ENCODE assay signal across 8 mouse cellular contexts in the genomic region with DNA sequence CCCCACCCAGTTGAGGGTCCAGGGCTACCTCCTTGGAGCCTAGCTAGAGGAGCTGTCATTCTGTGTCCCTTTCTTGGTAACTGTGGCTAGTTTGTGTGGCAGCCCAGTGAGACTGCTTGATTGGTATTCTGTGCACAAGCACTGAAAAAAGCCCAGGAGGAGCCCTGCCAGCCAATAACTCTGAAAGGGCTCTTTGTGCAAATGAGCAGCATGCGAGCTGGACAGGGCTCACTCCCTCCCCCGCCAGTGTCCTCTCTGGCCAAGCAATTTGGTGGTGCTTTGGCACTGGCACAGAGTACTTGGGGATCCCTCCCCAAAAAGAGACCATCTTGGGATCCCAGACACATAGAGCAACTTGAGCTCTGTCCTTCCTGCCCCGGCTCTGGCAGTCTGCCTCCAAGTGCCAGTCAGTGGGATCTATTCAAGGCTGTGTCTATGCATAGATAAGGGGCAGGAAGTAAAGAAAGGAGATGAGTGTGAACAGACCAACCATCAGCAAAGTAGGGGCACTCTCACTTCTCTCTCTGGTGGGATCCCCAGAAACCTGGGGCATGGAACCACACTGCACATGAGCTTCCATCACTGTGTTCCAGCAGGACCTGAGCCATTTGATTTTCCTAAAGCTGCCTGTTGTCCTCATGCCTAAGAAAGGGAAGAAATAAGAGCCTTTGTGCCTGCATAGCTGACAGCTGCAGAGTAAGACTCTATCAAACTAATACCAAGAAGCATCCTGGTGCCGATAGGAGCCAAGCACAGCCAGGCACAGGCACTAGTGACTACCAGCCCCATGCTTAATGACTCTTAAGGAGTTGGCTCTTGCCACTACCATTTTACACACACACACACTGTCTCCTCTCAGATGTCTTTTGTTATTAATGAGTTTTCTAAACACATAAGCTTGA. TPM values are rescaled to one million over a fixed set of nuclear protein-coding genes. Genes with fewer than 3 reads are reported as not detected.
DNase-seq lines count a peak whose midpoint lies in the region; ATAC-seq lines count a peak whose summit lies in the region.

No protein-coding gene starts in this region.

- peaks cover 2% of the 10 kb centered on the region; the same call in 1 of the 2 replicates for H3K27me3 ChIP-seq in forebrain, embryonic 12.5 days
- no peaks in the 10 kb centered on the region for H3K27me3 ChIP-seq in neural tube, embryonic 14.5 days (ENCODE audit: control insufficient read depth, insufficient read depth, low read length)

- no peak overlapping the region for H3K4me3 ChIP-seq in forebrain, embryonic 12.5 days (replicated peaks)
- H3K4me3 ChIP-seq in neural tube, embryonic 14.5 days (ENCODE audit: low read depth, low read length) = no peak overlapping the region

- H3K4me2 ChIP-seq in forebrain, embryonic 12.5 days = peak overlapping the region; percentile 21; the same call in 1 of the 2 replicates
- H3K4me2 ChIP-seq in neural tube, embryonic 14.5 days (ENCODE audit: low read depth, low read length) = no peak overlapping the region

- peak overlapping the region; percentile 76 for H3K27ac ChIP-seq in forebrain, embryonic 12.5 days
- H3K27ac ChIP-seq in neural tube, embryonic 14.5 days (ENCODE audit: low read depth, low read length) = peak overlapping the region; percentile 58; the same call in 1 of the 2 replicates

- ATAC-seq in forebrain, embryonic 12.5 days (ENCODE audit: low FRiP score) = peak; percentile 89
- peak; percentile 86 for ATAC-seq in neural tube, embryonic 14.5 days (ENCODE audit: low read depth)
- no peak for ATAC-seq in granulocyte monocyte progenitor cell, adult 5-6 weeks (replicated peaks; ENCODE audit: poor library complexity, severe bottlenecking)
- no peak for ATAC-seq in monocyte, adult 5-6 weeks (replicated peaks; ENCODE audit: insufficient number of reproducible peaks, low FRiP score, low TSS enrichment, poor library complexity, severe bottlenecking)

- DNase-seq in embryo, embryonic 10.5 days (ENCODE audit: low spot score) = peak; percentile 53
- no peak for DNase-seq in embryo, embryonic 9.5 days (ENCODE audit: extremely low spot score)
- DNase-seq in layer of hippocampus, postnatal 10 days (ENCODE audit: low spot score in 2 of 2) = peak; percentile 74 to 78
- no peak for DNase-seq in lung, postnatal 25 days (ENCODE audit: low spot score)

- H3K4me1 ChIP-seq in forebrain, embryonic 12.5 days = peaks cover 50% of the 10 kb centered on the region
- H3K4me1 ChIP-seq in neural tube, embryonic 14.5 days (ENCODE audit: control insufficient read depth, insufficient read depth, low read length) = 0 out of 2 replicates have a peak, but pooled peaks cover 9% of the 10 kb centered on the region

- H3K36me3 ChIP-seq in forebrain, embryonic 12.5 days (replicated peaks) = no peaks in the 10 kb centered on the region
- H3K36me3 ChIP-seq in neural tube, embryonic 14.5 days (ENCODE audit: control insufficient read depth, insufficient read depth, low read length) = no peaks in the 10 kb centered on the region

- H3K9ac ChIP-seq in forebrain, embryonic 12.5 days = 0 out of 2 replicates have a peak overlapping the region, but pooled peaks have one; percentile 12
- H3K9ac ChIP-seq in neural tube, embryonic 14.5 days (replicated peaks; ENCODE audit: low read depth, low read length) = no peak overlapping the region

- H3K9me3 ChIP-seq in forebrain, embryonic 12.5 days = no peaks in the 10 kb centered on the region
- H3K9me3 ChIP-seq in neural tube, embryonic 14.5 days (ENCODE audit: control insufficient read depth, low read length) = no peaks in the 10 kb centered on the region

- 14% methylated on average over 4 of the region's 4 CpGs for WGBS in forebrain, embryonic 12.5 days
- WGBS in neural tube, embryonic 14.5 days = 25% methylated on average over 4 of the region's 4 CpGs

RNA-seq across cellular contexts. Expression of a gene that starts 11.1 kb away (rescaled TPM):
- polyA plus RNA-seq in forebrain, embryonic 12.5 days (2016; fragmentation: Nextera tagmentation; extraction: Ambion mirVana) = 3.0 and 3.1 TPM in 2 replicates
- 10 to 100 TPM; 62.3 to 65.5 TPM for total RNA-seq in layer of hippocampus, postnatal 10 days (2021)
- 9.7 and 11.5 TPM in 2 replicates for polyA plus RNA-seq in neural tube, embryonic 14.5 days (2014; fragmentation: Nextera tagmentation; extraction: Ambion mirVana)
- not detected in 2 replicates for total RNA-seq in granulocyte monocyte progenitor cell, adult 5-6 weeks (2014; fragmentation: Nextera tagmentation)
- total RNA-seq in granulocyte monocyte progenitor cell, adult 5-6 weeks (2017) = 0.22 TPM in 1 of 2 replicates, not detected in the other
- total RNA-seq in monocyte, adult 5-6 weeks (2017) = 0.32 to 0.68 TPM in 2 of 3 replicates, not detected in the other

Comparison
In these comparisons a context has a peak if more than half of its experiments do, and no peak if none do; other contexts are left out.
1. DNase-seq: peak in embryo, embryonic 10.5 days (single experiment) and layer of hippocampus, postnatal 10 days (2 of 2); none in embryo, embryonic 9.5 days (single experiment) and lung, postnatal 25 days (single experiment).
2. ATAC-seq: peak in forebrain, embryonic 12.5 days (single experiment) and neural tube, embryonic 14.5 days (single experiment); none in granulocyte monocyte progenitor cell, adult 5-6 weeks (single experiment) and monocyte, adult 5-6 weeks (single experiment).
3. RNA of a gene that starts 11.1 kb away (total RNA-seq): 62.3 to 65.5 TPM in layer of hippocampus, postnatal 10 days; 0.32 to 0.68 TPM in monocyte, adult 5-6 weeks and 0.22 TPM in granulocyte monocyte progenitor cell, adult 5-6 weeks; every median in the first group is over 10 times any median in the second.